Mouse (Mus musculus): ENCODE measurements around the gene Lrrn1.

Gene Lrrn1

DNA sequence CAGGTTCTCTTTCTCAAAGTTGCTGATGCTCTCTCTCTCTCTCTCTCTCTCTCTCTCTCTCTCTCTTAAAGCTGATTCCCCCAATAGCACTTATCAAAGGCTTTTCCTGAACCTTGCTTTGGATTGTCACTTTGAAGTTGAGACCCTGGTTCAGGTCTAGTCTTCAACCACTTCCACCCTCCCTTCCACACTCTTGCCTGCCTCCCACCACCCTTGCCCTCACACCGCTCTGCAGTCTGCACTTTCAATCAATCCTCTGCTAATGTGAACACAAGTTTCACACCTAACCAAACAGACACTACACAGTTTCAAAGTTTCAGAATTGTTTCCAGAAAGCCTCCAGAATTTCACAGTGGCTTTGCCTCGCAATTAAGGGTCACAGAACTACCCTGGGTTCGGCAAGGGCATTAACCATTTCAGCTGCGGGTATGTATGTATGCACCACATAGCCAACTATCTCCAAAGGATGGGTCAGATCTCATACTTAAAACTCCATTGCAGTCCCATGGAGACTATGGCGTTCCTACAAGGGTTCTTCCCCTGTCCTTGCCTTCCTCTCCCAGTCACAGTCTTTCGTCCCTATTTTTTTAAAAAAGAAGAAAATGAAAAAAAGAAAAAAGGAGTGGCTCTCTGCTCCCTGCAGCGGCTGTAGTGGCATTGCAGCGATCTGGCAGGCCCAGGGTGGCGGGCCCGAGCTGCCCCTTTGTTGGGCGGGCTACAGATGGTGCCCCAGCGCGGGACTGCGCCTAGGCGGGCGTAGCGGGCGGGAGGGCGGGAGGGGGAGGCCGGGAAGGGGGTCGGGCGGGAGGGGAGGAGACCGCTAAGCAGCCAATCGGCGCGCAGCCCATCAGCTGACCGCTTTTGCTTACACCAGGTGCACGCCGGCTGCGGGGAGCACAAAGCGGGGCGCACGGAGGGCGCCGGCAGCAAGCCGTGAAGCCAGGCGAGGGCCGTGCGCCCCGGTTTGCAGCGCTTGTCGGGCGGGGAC lies at the start of gene Lrrn1:
Gene Lrrn1 (plus strand): TSS at position 892 of the 988 bp plus-strand sequence.
- peak; percentile 57 to 73 for DNase-seq (ENCODE audit: low spot score in 2 of 2)

DNA sequence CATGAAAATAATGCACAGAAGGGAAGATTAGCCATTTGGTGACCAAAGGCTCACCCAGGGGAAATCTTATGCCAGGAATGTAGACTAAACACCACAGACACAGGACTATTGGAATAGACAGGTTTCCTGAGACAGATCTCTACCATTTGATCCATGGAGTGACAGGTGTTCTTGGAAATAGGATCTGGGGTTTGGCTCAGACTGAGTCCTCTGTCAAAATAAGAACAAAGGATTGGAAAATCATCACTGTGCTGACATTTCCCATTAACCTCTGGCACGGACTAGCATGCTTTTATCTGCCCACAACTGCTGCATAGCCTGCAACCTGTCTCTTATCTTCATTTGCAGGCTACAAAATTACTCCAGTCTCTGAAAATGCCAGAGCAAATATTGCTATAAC lies 35.1 kb upstream of the Lrrn1 start:
- no peak for DNase-seq (ENCODE audit: low spot score in 2 of 2)

- no peak for DNase-seq (ENCODE audit: low spot score in 2 of 2)
Measured at GRCm38 (mm10) chr6:107495830-107496229, 33.7 kb upstream of the Lrrn1 start.

DNA sequence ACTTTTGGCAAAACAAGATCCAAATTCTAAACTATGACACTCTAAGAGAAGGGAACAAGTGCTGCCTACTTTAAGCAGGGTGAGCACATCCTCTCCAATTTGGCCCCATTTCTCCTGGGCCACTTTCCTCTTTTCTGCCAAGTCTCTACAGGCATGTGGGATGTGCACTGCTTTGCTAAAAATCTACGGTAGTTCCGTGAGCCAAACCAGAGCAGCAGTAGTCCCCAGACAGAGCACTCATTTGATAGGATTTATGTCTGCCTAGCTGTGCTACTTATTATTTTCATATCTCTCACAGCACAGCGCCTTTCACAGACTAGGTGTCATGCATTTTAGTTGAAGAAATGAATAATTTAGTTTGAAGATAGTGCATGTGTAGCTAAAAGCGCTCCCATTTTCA lies 15.9 kb upstream of the Lrrn1 start:
- no peak for DNase-seq (ENCODE audit: low spot score in 2 of 2)

DNA sequence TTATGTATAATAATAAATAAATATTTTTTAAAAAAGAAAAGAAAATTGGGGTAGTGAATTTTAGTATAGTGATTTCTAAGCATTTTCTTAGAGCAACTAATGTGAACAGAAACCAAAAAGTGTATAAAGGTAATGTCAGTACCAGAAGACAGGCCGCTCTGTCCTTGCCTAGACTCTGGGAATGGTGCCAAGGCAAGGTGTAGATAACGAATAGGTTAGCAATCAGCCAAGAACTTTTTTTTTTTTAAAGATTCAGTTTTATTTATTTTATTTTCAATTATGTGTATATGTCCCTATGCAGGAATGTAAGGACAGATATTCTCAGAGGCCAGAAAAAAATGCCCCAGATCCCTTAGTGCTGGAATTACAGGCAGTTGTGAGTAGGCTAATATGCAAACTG lies 5.6 kb upstream of the Lrrn1 start:
- DNase-seq (ENCODE audit: low spot score in 2 of 2), result no peak

DNA sequence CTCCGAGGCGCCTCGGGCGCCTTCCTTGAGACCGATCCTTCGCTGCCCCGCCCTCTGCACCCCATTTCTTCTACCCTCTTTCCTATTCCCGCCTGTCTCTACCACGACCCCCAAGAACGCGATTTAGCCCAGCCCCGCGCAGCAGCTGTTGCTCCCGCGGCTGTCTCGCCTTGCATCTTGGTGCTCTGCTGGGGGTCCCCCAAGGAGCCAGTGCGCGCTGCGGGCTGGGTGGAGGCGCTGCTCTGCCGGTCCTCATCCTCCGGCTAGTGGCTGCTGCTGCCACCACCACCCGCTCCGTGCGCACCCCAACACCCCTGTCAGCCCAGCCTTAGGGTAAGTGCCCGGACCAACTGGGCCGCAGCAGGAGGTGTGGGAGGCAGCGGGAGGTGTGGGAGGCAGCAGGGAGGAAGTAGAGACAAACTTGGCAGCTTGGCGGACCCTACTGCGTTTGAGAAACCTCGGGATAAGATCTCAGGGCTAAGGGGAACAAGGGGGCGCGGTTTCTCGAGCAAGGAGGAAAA lies 403 bp downstream of the Lrrn1 start:
- DNase-seq (ENCODE audit: low spot score in 2 of 2), result peak; percentile 40 to 56

GRCm38 (mm10) chr6:107530621-107531285 lies 1.2 kb downstream of the Lrrn1 start:
- no peak for DNase-seq (ENCODE audit: low spot score in 2 of 2)

- DNase-seq (ENCODE audit: low spot score in 2 of 2), result no peak
Measured at GRCm38 (mm10) chr6:107531526-107532080, 2.0 kb downstream of the Lrrn1 start.

DNA sequence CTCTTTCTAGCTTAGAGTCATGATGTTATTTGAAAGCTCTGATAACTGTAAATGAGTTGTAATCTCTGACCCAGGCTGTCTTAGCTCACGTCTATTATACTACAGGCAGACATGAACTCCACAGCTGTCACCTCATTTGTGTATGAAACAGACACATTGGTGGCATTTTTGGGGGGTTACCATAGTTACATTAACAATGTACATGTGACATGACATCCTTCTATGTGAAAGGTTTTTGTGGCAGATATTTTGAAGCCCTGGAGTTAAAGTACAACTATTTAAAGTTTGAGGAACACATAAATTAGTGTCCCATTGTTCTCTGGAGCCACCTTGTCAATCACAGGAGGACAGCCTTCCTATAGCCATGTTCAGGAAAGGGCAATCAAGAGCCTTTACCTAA lies 5.0 kb downstream of the Lrrn1 start:
- no peak for DNase-seq (ENCODE audit: low spot score in 2 of 2)

GRCm38 (mm10) chr6:107536631-107537030 lies 7.1 kb downstream of the Lrrn1 start:
- no peak for DNase-seq (ENCODE audit: low spot score in 2 of 2)

GRCm38 (mm10) chr6:107541222-107541621 lies 11.7 kb downstream of the Lrrn1 start:
- DNase-seq (ENCODE audit: low spot score in 2 of 2), result no peak

DNA sequence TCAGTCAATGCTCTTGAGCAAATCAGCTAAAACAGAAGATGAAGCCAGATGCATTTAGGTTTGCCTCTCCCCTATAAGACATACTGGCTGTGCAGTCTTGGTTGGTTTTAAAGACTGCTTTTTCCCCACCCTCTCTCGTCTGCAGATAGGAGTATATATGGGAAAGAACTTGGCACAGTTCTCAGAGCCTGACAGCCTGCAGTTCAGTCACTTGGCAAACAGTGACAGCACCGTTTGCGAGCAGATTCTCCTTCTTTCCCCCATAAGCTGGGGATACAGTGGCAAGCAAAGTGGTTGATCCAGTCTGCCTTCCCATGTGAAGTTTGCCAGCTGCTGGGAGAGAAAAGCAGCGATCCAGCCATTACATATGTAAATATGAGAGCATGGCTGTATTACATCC lies 12.3 kb downstream of the Lrrn1 start:
- no peak for DNase-seq (ENCODE audit: low spot score in 2 of 2)

GRCm38 (mm10) chr6:107546272-107546671 lies 16.7 kb downstream of the Lrrn1 start:
- no peak for DNase-seq (ENCODE audit: low spot score in 2 of 2)

DNA sequence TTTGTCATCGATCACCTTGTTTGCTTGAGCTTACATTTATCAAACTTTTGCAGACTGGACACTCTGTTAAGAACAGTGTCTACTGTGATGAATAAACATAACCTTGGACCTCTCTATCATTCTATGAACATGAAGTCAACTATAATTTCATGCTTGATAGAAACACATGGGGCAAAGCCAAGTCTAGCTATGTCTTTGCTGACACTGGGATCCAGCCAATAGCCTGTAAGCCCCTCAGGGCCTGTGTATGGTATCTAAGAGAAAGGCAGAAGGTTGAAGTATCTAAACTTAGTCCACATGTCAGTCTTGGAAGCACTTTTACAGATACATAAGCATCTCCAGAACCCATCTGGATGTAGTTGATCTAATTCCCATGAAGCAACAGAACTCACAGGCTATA lies 22.9 kb downstream of the Lrrn1 start:
- DNase-seq (ENCODE audit: low spot score in 2 of 2), result no peak

- DNase-seq (ENCODE audit: low spot score in 2 of 2), result no peak
Measured at GRCm38 (mm10) chr6:107555364-107555763, 25.8 kb downstream of the Lrrn1 start.

DNA sequence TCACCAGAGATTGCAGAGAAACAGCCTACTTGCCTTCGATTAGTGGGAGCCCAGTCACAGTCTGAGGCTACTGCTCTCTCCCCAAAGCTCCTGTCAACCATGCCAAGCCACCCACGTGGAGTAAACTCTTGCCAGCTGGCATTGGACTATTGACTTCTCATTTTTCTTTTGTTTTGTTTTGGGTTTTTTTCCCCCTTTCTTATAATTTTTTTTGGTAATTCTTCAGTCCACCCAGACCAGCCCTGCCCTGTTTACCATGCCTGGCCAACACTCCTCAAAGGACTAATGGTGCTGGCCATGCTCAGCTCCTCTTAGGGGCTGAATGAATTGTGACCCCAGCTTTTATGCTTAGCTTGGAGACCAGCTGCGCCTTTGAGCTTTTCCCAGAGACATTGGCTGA lies 27.4 kb downstream of the Lrrn1 start:
- DNase-seq (ENCODE audit: low spot score in 2 of 2), result peak in 1 of 2 experiments; percentile 24

GRCm38 (mm10) chr6:107557806-107558205 lies 28.2 kb downstream of the Lrrn1 start:
- DNase-seq (ENCODE audit: low spot score in 2 of 2), result no peak

GRCm38 (mm10) chr6:107562255-107562654 lies 32.7 kb downstream of the Lrrn1 start:
- DNase-seq (ENCODE audit: low spot score in 2 of 2), result no peak

DNA sequence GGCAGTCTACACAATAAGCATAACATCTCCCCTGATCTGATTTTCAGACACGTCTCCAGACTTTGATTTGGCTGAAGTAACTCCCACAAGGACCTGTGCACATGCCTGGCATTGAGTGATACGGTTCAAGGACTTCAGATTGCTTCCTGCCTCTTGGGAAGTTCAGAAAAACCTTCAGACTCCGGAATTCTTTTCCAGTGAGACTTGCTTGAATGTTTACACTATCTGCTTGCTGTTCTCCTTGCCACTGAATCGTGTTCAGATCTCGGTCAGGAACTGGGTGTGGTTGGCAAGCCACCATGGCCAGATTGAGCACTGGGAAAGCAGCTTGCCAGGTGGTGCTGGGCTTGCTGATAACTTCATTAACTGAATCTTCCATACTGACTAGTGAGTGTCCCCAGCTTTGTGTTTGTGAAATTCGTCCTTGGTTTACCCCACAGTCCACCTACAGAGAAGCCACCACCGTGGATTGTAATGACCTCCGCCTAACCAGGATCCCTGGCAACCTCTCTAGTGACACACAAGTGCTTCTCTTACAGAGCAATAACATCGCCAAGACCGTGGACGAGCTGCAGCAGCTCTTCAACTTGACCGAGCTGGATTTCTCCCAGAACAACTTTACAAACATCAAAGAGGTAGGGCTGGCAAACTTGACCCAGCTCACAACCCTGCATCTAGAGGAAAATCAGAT lies 37.5 kb downstream of the Lrrn1 start:
- DNase-seq (ENCODE audit: low spot score in 2 of 2), result no peak

DNA sequence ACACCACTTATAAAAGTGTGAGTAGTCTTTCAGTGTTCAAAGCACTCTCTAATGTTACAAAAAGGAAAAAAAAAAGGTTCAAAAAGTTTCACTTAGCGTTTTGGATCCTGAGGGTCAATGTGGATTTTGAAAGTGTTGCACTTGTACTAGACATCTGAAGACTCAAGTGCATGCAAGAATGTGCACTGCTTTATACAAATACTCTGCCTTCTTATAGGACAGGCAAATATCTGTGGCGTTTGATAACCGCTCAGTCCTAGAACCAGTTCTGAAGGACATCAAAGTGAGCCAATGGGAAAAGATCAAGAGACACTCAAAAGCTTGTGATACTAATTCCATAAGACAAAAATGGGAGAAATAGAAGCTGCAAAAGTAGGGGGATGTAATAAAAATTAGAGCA lies 45.0 kb downstream of the Lrrn1 start:
- no peak for DNase-seq (ENCODE audit: low spot score in 2 of 2)

- DNase-seq (ENCODE audit: low spot score in 2 of 2), result no peak
Measured at GRCm38 (mm10) chr6:107575405-107575804, 45.8 kb downstream of the Lrrn1 start.

GRCm38 (mm10) chr6:107577309-107577708 lies 47.7 kb downstream of the Lrrn1 start:
- no peak for DNase-seq (ENCODE audit: low spot score in 2 of 2)

All from frontal cortex, postnatal 10 days (tissue).